Mouse (Mus musculus): Measurements from ENCODE around the gene Ywhae.
A peak's percentile ranks its signal among the peaks of the same experiment; 100 is the strongest.
"Not testable (repeated sequence)": the region's sequence is repeated elsewhere in the genome, so short reads cannot be mapped to it uniquely, and the experiment has no call there.

The Ywhae gene

DNA sequence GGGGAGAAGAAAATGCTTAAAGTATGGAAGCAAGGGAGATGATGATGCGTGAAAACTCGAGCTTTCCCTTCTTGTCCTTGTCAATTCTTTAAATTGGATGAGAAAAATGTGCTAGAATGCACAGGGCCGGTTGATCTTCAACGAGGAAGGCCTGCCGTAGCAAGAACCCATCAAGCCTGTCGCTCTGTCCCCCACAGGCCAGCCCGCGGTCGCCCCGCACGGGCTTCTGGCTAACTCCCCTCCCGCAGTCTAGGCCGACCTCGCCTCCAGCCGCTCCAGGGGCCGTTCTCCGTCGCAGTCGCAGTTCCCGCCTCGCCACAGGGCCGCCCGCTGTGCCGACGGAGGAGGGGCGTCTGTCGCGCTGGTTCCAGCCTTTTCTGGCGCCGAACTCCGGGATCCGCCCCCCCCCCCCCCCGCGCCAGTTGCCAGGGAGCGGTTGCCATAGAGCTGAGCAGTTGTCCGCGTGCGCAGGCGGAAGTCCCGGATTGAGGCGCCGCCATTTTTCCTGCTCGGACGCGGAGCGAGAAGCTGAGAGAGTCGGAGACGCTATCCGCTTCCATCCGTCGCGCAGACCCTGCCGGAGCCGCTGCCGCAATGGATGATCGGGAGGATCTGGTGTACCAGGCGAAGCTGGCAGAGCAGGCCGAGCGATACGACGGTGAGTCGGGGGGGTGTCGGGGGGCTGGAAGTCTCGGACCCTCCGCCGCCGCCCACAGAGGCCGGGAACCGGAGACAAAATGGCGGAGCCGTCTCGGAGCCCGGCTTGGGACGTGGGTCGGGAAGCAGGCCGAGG, at the start of gene Ywhae:
TSS of gene Ywhae (plus strand) at position 436 of the 793 bp plus-strand sequence.
- peak; percentile 92 to 93 for DNase-seq

DNA sequence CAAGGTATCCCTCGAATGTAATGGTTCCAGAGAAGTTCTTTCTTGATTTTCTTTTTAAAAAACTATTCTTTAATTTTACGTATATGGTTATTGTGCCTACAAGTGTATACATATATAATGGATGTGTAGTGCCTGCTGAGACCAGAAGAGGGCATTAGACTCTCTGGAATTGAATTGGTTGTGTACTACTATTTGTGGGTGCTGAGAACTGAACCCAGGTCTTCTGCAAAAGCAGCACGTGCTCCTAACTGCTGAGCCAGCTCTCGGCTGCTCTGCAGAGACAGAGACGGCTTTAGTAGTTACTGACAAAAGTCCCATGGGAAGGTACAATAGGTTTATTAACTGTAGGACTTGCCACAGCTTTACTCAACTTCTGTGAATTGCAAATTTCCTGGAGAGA, 48.2 kb upstream of the Ywhae start:
- DNase-seq: no peak

DNA sequence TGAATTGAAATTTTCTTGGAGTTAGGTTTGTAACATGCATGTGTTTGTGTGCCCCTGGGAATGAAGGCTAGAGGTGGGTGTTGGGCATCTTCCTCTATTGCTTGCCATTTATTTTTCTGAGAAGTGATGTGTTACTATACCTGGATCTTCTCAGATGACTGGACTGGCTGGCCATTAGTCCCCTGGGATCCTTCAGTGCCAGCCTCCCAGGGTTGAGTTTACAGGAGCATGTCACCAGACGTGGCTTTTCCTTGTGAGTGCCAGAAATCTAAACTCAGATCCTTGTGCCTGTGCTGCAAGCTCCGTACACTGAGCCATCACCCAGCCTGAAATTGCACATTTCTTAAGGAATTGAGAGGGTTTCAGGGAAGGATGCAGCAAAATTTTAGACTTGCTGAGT, 47.7 kb upstream of the Ywhae start:
- DNase-seq: peak; percentile 24 to 30

DNA sequence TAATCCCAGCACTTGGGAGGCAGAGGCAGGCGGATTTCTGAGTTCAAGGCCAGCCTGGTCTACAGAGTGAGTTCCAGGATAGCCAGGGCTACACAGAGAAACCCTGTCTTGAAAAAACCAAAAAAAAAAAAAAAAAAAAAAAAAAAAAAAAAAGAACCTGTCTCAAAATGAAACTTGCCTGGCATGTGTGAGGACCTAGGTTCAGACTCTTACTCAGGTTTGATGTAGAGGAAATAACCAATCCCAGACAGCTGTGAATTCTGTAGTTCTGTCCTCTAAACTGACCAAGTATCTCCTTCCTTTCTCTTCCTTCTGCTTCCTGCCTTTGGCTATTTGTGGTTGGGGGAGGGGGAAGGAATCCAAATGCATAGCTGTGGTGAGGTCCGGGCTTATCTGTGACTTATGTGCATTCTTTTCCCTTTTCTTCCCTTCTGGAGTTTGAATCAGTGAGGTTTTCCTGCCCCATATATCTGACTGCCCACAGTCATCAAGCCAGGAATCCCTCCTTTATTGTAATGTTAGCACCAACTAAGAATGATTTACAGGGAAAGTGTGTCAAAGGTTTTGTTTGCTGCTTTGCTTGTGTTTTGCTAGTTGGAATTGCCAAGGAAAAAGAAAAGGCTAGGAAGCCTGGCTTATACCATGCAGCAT, 45.2 kb upstream of the Ywhae start:
- no peak for DNase-seq

DNA sequence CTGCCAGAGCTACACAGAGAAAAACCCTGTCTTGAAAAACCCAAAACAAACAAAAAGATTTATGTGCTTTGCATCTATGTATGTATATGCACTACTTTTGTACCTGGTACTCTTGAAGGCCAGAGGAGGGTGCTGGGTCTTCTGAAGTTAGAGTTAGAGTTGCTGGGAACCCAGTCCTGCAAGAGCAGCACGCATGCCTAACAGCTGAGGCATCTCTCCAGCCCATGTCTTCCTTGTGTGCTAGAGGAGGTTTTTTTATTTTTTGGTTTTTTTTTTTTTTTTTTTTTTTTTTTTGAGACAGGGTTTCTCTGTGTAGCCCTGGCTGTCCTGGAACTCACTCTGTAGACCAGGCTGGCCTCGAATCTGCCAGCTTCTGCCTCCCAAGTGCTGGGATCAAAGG, 44.5 kb upstream of the Ywhae start:
- DNase-seq: no peak

- no peak for DNase-seq
Measured at GRCm38 (mm10) chr11:75689977-75690376, 42.7 kb upstream of the Ywhae start.

DNA sequence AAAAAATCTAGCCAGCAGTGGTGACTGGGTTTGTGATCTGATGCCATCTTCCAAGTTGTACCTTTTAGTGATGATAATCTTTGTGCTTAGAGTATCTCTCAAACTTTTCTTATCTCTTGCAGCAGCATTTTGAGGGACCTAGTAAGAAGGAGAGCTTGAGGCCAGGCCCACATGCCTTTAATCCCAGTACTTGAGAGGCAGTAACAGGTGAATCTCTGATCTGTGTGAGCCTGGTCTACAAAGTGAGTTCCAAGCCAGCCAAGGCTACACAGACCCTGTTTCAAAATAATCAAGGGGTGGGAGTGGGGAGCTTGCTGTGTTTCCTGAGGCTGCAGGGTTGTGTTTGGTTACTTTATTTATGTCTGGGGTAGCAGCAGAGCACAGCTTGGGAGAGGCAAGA, 41.6 kb upstream of the Ywhae start:
- no peak for DNase-seq

GRCm38 (mm10) chr11:75693570-75693969, 39.1 kb upstream of the Ywhae start:
- DNase-seq: no peak

DNA sequence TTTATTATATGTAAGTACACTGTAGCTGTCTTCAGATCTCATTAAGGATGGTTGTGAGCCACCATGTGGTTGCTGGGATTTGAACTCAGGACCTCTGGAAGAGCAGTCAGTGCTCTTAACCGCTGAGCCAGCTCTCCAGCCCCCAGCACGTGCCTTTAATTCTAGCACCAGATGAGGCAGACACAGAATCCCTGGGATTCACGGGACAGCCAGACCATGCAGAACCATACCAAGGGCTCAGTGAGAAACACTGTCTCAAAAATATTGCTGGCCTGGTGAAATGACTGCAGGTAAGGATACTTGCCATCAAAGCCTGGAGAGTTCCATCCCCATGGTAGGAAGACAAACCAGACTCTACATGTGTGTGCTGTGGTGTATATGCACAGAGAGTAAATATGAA, 35.2 kb upstream of the Ywhae start:
- not testable (repeated sequence) for DNase-seq

- DNase-seq: no peak
Measured at GRCm38 (mm10) chr11:75700557-75700956, 32.1 kb upstream of the Ywhae start.

GRCm38 (mm10) chr11:75702761-75703160, 29.9 kb upstream of the Ywhae start:
- DNase-seq: no peak

- no peak for DNase-seq
Measured at GRCm38 (mm10) chr11:75703748-75704147, 28.9 kb upstream of the Ywhae start.

GRCm38 (mm10) chr11:75713949-75714348, 18.7 kb upstream of the Ywhae start:
- no peak for DNase-seq

DNA sequence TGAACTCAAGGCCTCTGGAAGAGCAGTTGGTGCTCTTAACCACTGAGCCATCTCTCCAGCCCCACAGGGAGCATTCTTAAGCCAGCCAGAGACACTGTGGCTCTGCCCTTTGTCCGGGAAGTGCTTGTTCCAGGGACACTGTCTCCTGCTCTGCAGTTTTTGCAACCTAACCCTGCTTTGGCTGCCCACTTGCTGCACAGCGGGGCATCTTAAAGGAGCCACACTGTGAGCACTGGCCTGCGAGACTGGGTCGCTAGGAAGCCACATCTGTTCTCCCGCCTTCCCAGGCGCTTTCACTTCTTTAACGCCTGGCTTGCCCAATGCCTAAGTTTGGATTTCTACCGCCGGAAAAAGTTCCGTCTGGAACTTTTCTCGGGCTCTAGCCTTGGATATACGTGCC, 17.1 kb upstream of the Ywhae start:
- peak in 1 of 2 experiments; percentile 24 for DNase-seq

GRCm38 (mm10) chr11:75716661-75717325, 15.9 kb upstream of the Ywhae start:
- DNase-seq: no peak

GRCm38 (mm10) chr11:75722339-75722738, 10.3 kb upstream of the Ywhae start:
- DNase-seq: no peak

DNA sequence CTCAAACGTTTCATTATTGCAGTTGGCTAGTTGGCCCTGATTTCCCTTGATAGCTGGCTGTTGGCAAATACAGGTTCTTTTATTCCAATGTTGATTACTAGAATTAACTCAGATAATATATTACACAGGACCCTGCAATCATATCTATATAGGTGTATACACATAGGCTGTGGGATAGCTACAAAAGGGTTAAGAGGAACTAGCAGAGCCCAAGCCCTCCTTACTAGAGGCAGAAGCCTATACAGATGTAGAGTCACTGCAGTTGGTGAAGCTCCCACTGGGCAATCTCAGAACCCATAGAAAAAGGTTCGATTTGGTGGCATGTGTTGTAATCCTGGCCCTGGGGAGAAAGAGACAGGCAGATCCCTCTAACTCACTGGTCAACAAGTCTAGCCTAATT, 5.5 kb upstream of the Ywhae start:
- DNase-seq: no peak

DNA sequence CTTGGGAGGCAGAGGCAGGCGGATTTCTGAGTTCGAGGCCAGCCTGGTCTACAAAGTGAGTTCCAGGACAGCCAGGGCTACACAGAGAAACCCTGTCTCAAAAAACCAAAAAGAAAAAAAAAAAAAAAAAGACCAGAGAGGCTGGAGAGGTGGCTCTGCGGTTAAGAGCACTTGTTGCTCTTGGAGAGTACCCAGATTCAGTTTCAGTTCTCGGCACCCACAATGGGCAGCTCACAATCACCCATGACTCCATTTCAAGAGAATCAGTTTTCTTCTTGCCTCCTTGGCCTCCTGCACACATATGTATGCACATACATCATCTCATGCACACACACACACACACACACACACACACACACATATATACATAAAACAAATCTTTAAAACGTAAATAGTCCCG, 5.0 kb upstream of the Ywhae start:
- DNase-seq: not testable (repeated sequence)

DNA sequence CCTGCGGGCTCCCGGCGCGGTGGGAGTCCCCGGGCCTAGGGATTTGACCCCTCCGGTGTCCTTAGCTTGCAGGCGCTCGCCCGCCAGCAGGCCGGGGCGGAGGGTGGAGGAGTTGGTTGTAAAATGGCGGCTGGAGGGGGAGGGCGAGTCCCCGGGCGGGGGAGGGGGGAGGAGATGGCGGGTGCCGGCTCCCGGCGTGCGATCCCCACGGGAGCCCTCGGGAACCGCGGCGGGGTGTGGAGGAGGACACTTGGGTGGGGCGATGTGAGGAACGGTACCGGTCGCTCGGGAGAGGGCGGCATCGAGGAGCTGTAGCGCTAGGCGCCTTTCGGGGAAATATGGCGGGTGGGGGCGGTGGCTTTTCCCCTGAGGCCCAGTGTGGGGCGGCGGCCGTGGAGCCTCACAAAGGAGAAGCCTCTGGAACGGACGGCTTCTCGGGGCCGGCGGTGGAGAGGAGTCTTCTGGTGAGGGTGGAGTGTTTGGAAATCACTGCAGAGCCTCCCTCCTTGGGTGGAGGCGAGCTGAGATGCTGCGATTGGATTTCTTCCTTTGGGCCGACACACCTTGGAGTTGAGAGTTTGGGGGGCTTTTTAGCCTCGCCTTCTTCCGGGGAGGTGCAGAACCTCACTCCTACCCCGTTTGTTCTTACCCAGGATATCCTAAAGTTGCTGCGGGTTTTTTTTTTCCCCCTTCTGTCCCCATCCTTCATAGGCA, 715 bp downstream of the Ywhae start:
- peak in 1 of 2 experiments; percentile 80 for DNase-seq

GRCm38 (mm10) chr11:75735462-75736252, 3.0 kb downstream of the Ywhae start:
- DNase-seq: no peak

DNA sequence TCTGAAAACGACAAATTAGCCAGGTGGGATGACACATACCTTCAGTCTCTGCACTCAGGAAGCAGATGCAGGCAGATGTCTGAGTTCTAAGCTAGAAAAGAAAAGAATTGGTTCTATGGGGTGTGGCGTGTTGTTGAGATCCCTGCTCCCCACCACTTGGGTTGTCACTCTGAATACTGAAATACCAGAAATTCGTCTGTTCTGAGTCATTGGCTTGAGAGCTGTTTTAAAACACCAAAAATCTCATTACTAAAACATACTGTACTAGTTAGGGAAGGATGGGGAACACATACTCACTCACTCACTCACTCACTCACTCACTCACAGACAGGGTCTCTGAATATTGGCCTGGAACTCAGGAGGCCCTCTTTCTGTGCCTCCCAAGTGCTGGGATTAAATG, 4.3 kb downstream of the Ywhae start:
- DNase-seq: no peak

DNA sequence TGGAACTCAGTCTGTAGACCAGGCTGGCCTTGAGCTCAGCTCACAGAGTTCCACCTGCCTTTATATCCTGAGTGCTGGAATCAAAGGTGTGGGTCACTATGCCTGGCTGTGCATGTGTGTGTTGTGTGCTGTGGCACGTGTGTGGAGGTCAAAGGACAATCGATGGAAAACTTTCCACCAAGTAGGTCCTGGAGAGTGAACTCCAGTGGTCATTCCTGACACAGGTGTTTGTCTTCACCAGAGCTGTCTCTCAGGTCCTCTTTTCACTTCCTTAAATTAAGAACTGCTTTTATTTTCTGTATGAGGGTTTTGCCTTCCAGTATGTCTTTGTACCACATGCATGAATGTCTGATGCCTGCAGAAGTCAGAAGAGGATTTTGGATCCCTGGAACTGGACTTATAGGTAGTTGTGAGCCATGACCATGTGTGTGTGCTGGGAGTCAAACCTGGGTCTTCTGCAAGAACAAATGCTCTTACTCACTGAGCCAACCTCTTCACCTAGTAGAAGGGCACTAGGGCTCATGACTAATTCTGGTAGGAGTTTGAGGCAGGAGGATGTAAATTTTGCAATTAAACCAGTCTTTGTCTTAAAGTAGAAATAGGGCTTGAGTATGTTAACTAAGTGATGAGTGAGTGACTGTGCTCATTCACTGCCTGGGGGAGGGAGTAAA, 5.3 kb downstream of the Ywhae start:
- DNase-seq: no peak

Data from cerebellum, postnatal 14 days (tissue).